Mouse (Mus musculus) liver, embryonic 14.5 days (tissue): Measurements from ENCODE around the gene Adamtsl4. TPM values are rescaled to one million over a fixed set of nuclear protein-coding genes. Genes with fewer than 3 reads are reported as not detected.

Experiments used
- ATAC-seq: fragments of 200-750 bp; cut with Nextera tagmentation; 2 replicates; pipeline ENCODE4 v1.8.0; 2017; ENCODE audit warnings: moderate number of reproducible peaks, mild to moderate bottlenecking, moderate library complexity; ENCODE audit not compliant: insufficient read depth
- DNase-seq, 3 experiments: peaks; one replicate each; pipeline ENCODE4 v3.0.0-alpha.2; 2012 to 2013; ENCODE audit warnings: low read depth in 3 of 3, low spot score in 3 of 3
- H3K27ac ChIP-seq: fragments of 300-500 bp; sonication (generic); 2 replicates; pipeline ENCODE4 v1.5.1; 2014; ENCODE audit warnings: moderate library complexity, mild to moderate bottlenecking, control low read depth, inconsistent platforms
- H3K27me3 ChIP-seq: fragments of 300-500 bp; sonication (generic); 2 replicates; pipeline ENCODE4 v1.6.1; 2014; ENCODE audit warnings: mild to moderate bottlenecking, low read length, moderate library complexity; ENCODE audit not compliant: control insufficient read depth, insufficient read depth
- H3K36me3 ChIP-seq: fragments of 300-500 bp; sonication (generic); replicated peaks from 2 replicates; pipeline ENCODE4 v1.6.1; 2014; ENCODE audit warnings: low read depth; ENCODE audit not compliant: control insufficient read depth, insufficient read depth
- H3K4me1 ChIP-seq, 2 experiments: fragments of 200-500 bp in 1 of 2; fragments of 300-500 bp in 1 of 2; sonication (generic) in 1 of 2; replicated peaks; 2 replicates each; pipeline ENCODE4 v1.6.1; 2012 to 2014; ENCODE audit warnings: antibody characterized with exemption in 1 of 2, inconsistent platforms in 1 of 2, low read length in 1 of 2; ENCODE audit not compliant: control insufficient read depth in 2 of 2, insufficient read depth in 2 of 2
- H3K4me2 ChIP-seq: fragments of 300-500 bp; sonication (generic); 2 replicates; pipeline ENCODE4 v1.6.1; 2014; ENCODE audit warnings: low read depth, mild to moderate bottlenecking, control low read depth, moderate library complexity
- H3K4me3 ChIP-seq, 2 experiments: fragments of 200-500 bp in 1 of 2; fragments of 300-500 bp in 1 of 2; sonication (generic) in 1 of 2; 2 replicates each; pipeline ENCODE4 v1.5.1; 2012 to 2014; ENCODE audit warnings: low read depth in 2 of 2, low read length in 2 of 2, mild to moderate bottlenecking in 2 of 2, control low read depth in 1 of 2, inconsistent platforms in 1 of 2, moderate library complexity in 1 of 2; ENCODE audit not compliant: insufficient read depth in 1 of 2
- H3K9ac ChIP-seq: fragments of 300-500 bp; sonication (generic); replicated peaks from 2 replicates; pipeline ENCODE4 v1.6.1; 2014; ENCODE audit warnings: mild to moderate bottlenecking, control low read depth, moderate library complexity
- H3K9me3 ChIP-seq: fragments of 300-500 bp; sonication (generic); 2 replicates; pipeline ENCODE4 v1.6.1; 2016; ENCODE audit warnings: low read length, mixed read lengths; ENCODE audit not compliant: control insufficient read depth
- CTCF ChIP-seq: IDR thresholded peaks from 2 replicates; pipeline ENCODE4 v1.5.1; 2016; ENCODE audit warnings: antibody characterized with exemption, low read depth, control low read depth
- EP300 ChIP-seq: IDR thresholded peaks from 2 replicates; pipeline ENCODE4 v1.6.1; 2016; ENCODE audit warnings: antibody characterized with exemption, low read depth
- WGBS: fragments of 180-500 bp; shearing (Covaris S2); extraction: QIAGEN DNeasy Blood & Tissue Kit; methylation state at CpG from one replicate; pipeline ENCODE4 v1.1.7; 2014; ENCODE audit not compliant: insufficient replicate concordance; 5-methylcytosine and 5-hydroxymethylcytosine counted together
- polyA plus RNA-seq, 2 experiments: library from polyadenylated mRNA; depleted of rRNA in 1 of 2; stranded (reverse) in 1 of 2; unstranded in 1 of 2; fragments of >200 nt; fragmentation: Nextera tagmentation in 1 of 2; extraction: Ambion mirVana in 1 of 2; gene quantifications; 2 replicates each; pipeline versions ENCODE4 v1.2.1 to v1.2.3; 2012 to 2014

Adamtsl4 gene
- polyA plus RNA-seq, 2 experiments: 0.12 to 0.17 TPM

DNA sequence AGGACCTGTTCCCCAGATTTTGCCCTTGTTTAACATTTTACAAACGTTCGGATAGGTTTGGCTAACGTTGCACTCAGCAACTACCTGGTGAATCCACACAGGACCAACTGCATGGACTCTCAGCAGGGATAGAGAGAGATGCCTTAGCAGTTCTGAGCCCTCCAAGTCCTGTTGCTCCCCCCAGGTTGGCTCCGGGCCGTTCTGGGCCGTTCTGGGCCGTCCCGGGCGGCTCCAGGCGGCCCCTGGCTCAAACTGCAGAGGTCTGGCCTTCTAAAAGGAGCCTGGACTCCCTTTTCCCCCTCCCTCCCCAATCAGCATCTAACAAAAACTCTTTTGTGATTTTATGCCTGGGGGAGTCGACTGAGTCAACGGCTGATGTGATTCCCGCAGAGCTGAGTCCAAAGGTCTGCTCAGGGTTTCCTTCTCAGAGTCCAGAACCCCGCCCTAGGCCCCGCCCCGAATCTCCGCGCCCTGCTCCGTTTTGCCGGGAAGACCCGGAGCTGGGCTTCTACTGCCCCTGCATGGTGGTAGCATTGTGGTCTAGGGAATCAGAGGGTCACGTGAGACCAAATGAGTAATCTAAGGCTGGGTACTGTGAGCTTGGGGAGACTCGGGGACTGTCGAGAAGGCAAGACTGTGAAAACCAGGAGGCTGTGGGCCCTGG, 14.3 kb upstream of the Adamtsl4 start:
- Histone ChIP-seq H3K9me3 (no peaks in the 10 kb centered on the region), H3K27ac (no peak overlapping the region), H3K4me2 (peak overlapping the region; percentile 46), H3K27me3 (no peaks in the 10 kb centered on the region), H3K4me1 (peaks cover 0 to 1% of the 10 kb centered on the region in 2 experiments; a peak in 1 of 4 replicates), H3K4me3 (no peak overlapping the region), H3K36me3 (no peaks in the 10 kb centered on the region), H3K9ac (no peak overlapping the region)
- no peak for TF ChIP-seq CTCF
- no peak for TF ChIP-seq EP300
- DNase-seq (no peak), ATAC-seq (0 out of 2 replicates have a peak, but pooled peaks have one; percentile 33)
- WGBS: 23% methylated on average over 24 of the region's 24 CpGs

DNA sequence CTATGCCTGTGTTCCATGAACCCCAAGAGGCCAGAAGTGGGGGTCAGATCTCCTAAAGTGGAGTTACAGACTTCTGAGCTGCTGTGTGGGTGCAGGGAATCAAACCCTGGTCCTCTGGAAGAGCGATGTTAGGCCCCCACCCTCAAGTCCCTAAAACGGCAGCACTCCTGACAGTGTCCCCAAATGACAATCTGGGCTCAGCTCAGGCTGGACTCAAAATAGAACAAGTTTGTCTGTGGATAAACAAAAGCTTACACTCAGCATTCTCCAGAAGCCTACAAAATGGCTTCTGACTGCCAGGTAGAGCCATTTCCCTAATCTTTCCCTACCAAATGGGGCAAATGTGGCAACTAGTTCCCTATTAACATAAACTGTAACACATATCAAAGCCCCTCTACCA, 13.4 kb upstream of the Adamtsl4 start:
- Histone ChIP-seq H3K4me1 (peaks cover 0 to 1% of the 10 kb centered on the region in 2 experiments; a peak in 1 of 4 replicates), H3K9ac (no peak overlapping the region), H3K27ac (no peak overlapping the region), H3K9me3 (no peaks in the 10 kb centered on the region), H3K4me2 (no peak overlapping the region), H3K4me3 (no peak overlapping the region), H3K36me3 (no peaks in the 10 kb centered on the region), H3K27me3 (no peaks in the 10 kb centered on the region)
- ATAC-seq (no peak), DNase-seq (no peak)
- TF ChIP-seq EP300 (no peak), CTCF (no peak)
- WGBS: 58% methylated on average over 2 of the region's 2 CpGs

DNA sequence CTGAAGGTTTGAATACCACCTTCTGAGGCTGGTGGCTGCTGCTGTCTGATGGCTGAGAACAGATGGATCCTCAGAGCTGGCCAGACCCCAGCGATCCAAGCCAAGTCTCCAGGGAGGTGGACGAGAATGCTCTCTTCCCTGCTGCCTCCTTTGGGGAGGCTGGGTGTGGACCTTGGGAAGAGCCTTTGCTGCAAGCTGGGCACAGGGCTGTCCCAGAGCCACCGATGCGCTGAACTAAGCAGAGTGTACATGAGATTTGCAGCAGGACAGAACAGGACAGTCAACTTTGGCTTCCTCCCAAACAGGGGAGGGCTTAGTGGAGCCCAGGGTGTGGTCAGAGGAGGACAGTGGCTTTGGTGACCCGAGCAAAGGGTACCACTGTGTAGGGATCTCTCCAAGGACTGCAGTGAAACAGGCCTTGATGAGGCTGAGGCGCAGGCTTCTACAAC, 12.5 kb upstream of the Adamtsl4 start:
- H3K4me2 ChIP-seq: no peak overlapping the region
- peaks cover 0 to 1% of the 10 kb centered on the region in 2 experiments; a peak in 1 of 4 replicates for H3K4me1 ChIP-seq
- DNase-seq (no peak), ATAC-seq (peak; percentile 45; the same call in 1 of the 2 replicates)
- TF ChIP-seq CTCF (no peak), EP300 (no peak)
- no peak overlapping the region for H3K27ac ChIP-seq
- 64% methylated on average over 6 of the region's 6 CpGs for WGBS
- H3K36me3 ChIP-seq: no peaks in the 10 kb centered on the region
- no peak overlapping the region for H3K4me3 ChIP-seq
- H3K27me3 ChIP-seq: no peaks in the 10 kb centered on the region
- no peaks in the 10 kb centered on the region for H3K9me3 ChIP-seq
- H3K9ac ChIP-seq: no peak overlapping the region

DNA sequence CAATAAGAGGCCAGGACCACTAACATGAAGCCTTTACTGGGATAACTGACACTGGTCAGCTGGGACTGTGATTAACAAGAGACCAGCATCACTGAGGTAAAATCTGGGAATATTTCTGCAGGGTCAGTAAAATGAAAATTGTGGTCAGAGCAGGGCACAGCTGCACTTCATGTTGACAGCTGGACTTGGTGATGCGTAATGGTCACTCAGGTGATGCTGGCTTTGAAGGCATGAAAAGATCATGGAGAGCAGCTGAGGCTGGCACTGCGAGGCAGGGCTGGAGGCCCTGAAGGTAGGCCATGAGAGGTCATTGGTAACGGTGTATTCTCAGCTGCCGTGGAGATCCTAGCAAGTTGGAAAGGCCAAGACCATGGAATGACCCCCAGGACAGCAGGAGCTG, 10.6 kb upstream of the Adamtsl4 start:
- TF ChIP-seq CTCF (no peak), EP300 (no peak)
- 85% methylated on average over 4 of the region's 4 CpGs for WGBS

DNA sequence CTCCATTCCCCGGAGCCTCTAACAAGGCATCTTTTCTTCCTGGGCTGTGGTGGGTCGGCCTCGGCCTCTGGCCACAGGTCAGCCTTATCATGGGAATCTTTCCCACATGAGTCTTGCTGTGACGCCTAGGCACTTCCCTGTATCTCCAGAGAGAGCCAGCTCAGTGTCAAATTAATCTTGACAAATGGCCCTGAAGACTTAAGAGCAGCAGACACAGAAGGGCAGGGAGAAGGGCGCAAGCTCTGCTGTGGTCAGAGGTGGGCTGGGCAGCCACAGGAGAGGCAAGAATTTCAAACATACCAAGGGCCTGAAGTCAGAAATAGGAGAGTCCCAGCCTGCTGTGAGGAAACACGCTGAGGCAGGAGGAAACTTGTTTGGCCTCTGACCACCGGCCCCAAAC, 8.6 kb upstream of the Adamtsl4 start:
- Histone ChIP-seq H3K27me3 (no peaks in the 10 kb centered on the region), H3K4me3 (no peak overlapping the region), H3K4me2 (no peak overlapping the region), H3K27ac (no peak overlapping the region), H3K9me3 (no peaks in the 10 kb centered on the region), H3K4me1 (peaks cover 0 to 13% of the 10 kb centered on the region in 2 experiments; a peak in 3 of 4 replicates), H3K36me3 (no peaks in the 10 kb centered on the region), H3K9ac (no peak overlapping the region)
- ATAC-seq: no peak
- TF ChIP-seq CTCF: no peak
- 31% methylated on average over 7 of the region's 7 CpGs for WGBS
- no peak for DNase-seq

More for the DNA sequence above, 10.6 kb upstream of the Adamtsl4 start:
- H3K27ac ChIP-seq: no peak overlapping the region
- H3K9ac ChIP-seq: no peak overlapping the region
- DNase-seq (no peak), ATAC-seq (no peak)
- H3K4me1 ChIP-seq: peaks cover 0 to 11% of the 10 kb centered on the region in 2 experiments; a peak in 3 of 4 replicates
- no peaks in the 10 kb centered on the region for H3K27me3 ChIP-seq
- H3K9me3 ChIP-seq: no peaks in the 10 kb centered on the region
- H3K36me3 ChIP-seq: no peaks in the 10 kb centered on the region
- no peak overlapping the region for H3K4me2 ChIP-seq
- no peak overlapping the region for H3K4me3 ChIP-seq
